Mouse (Mus musculus) pancreas, adult 10 weeks (tissue): ENCODE results near the gene Acod1. TPM values are rescaled to one million over a fixed set of nuclear protein-coding genes. Genes with fewer than 3 reads are reported as not detected.

Experiments used
- polyA plus RNA-seq: library from polyadenylated mRNA; stranded (reverse); fragments of 350-450 nt; fragmentation: Illumina TruSeq; extraction: RNeasy Lipid Tissue Mini Kit (QIAGEN cat#74804); gene quantifications from one replicate; pipeline ENCODE4 v1.2.3, GENCODE M21; 2015; ENCODE audit warnings: low read depth, low replicate concordance; ENCODE audit not compliant: insufficient read depth

Acod1 gene
- polyA plus RNA-seq, result not detected

GRCm38 (mm10) chr14:103046677-103047076 lies at the start of gene Acod1:
Gene Acod1 (plus strand): TSS chr14:103046977.

GRCm38 (mm10) chr14:103069864-103070611 lies 23.3 kb downstream of the Acod1 start, which contains the start of gene Cln5:
Gene Cln5 (plus strand): TSS chr14:103070216.

GRCm38 (mm10) chr14:103099238-103099933 lies 52.6 kb downstream of the Acod1 start, which contains the start of gene Fbxl3:
Gene Fbxl3 (minus strand): TSS chr14:103099566.

Other genes with a start within 250 kb of the Acod1 start
- 8.9 TPM for gene Kctd12, start 64.3 kb upstream of the Acod1 start, polyA plus RNA-seq
- gene Cln5, start 23.2 kb downstream of the Acod1 start, polyA plus RNA-seq, result 7.8 TPM
- gene Fbxl3, start 52.6 kb downstream of the Acod1 start, polyA plus RNA-seq, result 11.3 TPM